Mouse (Mus musculus): ENCODE results near the gene Igfbp7.

- TF ChIP-seq GATA1 (IDR thresholded peaks at IDR 0.05; ENCODE audit: low read length) (no peak), TAL1 (IDR thresholded peaks at IDR 0.05; ENCODE audit: low read length) (no peak)
These were observed 47.9 kb downstream of the Igfbp7 start for GRCm38 (mm10) chr5:77359971-77360370.
